Mouse (Mus musculus) ovary, adult 10 weeks (tissue): ENCODE data around the gene Rph3al. TPM values are rescaled to one million over a fixed set of nuclear protein-coding genes. Genes with fewer than 3 reads are reported as not detected.

Source experiments
- polyA plus RNA-seq: library from polyadenylated mRNA; stranded (reverse); fragments of 350-450 nt; fragmentation: Illumina TruSeq; extraction: RNeasy Lipid Tissue Mini Kit (QIAGEN cat#74804); gene quantifications from one replicate; pipeline ENCODE4 v1.2.3, GENCODE M21; 2014

The Rph3al gene
- polyA plus RNA-seq: 6.4 TPM

GRCm38 (mm10) chr11:75938379-75938906 is at the start of gene Rph3al:
Rph3al (minus strand) TSS chr11:75938429.

GRCm38 (mm10) chr11:75796029-75796445 is 142.2 kb downstream of the Rph3al start, which contains the start of gene Doc2b:
Doc2b (minus strand) TSS chr11:75796049.

Other genes starting within 250 kb of the Rph3al start
- gene Ywhae, start 205.6 kb downstream of the Rph3al start, polyA plus RNA-seq: 2,443 TPM
- gene Doc2b, start 142.4 kb downstream of the Rph3al start, polyA plus RNA-seq: 9.6 TPM
- 4.2 TPM for gene 1700016K19Rik, start 61.5 kb upstream of the Rph3al start, polyA plus RNA-seq
- 27.5 TPM for gene Rflnb, start 89.4 kb upstream of the Rph3al start, polyA plus RNA-seq
- 37.7 TPM for gene Vps53, start 241.2 kb upstream of the Rph3al start, polyA plus RNA-seq
- 9.0 TPM for gene Fam57a, start 241.2 kb upstream of the Rph3al start, polyA plus RNA-seq